ENCODE assay signal across 9 mouse cellular contexts in the genomic region with DNA sequence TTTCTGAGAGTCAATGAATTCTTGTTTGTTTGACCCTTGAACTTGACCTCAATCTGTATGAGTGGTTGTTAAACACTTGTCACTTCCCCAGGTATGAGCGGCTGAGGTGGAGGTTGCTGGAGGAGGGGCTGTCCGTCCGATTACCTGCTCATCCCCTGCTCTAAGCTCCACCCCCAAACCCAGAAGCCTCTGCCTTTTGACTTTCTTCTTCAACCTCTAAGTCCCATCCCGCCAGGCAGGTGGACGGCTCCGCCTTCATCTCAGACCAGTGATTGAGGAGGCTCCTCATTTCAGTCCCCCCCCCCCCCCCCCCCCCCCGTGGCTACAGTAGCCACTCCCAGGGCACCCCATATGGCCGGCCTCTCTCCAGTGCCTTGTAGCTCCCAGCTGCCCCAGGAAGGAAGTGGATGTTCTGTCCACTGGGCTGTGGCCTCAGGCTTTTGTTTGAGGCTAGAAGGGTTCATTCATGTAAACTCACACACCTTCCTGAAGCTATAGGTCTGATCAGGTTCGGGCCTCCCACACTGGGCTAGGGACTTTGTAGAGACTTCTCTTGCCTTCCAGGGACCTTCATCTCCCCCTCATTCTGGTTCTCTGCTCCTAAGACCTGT. TPM values are rescaled to one million over a fixed set of nuclear protein-coding genes. Genes with fewer than 3 reads are reported as not detected.
A peak's percentile ranks its signal among the peaks of the same experiment; 100 is the strongest.
DNase-seq lines count a peak whose midpoint lies in the region; ATAC-seq and TF ChIP-seq lines count a peak whose summit lies in the region.
"Had no signal": no experiment of that assay in that cellular context is flagged by ENCODE, and none has a peak within 500 bp of the region (broad histone marks: within the 10 kb centered on the region; RNA-seq: fewer than 3 reads in every experiment).

No protein-coding gene starts in this region.

- WGBS in heart, embryonic 13.5 days: 42% methylated on average over 9 of the region's 9 CpGs
- WGBS in hindbrain, postnatal 0 days: 40% methylated on average over 8 of the region's 9 CpGs
- 43% methylated on average over 7 of the region's 9 CpGs for WGBS in lung, postnatal 0 days

- peak overlapping the region; percentile 90 for H3K27ac ChIP-seq in heart, embryonic 13.5 days (replicated peaks)
- peak overlapping the region; percentile 82 for H3K27ac ChIP-seq in MEL (ENCODE audit: control insufficient read depth, low read depth, low read length)
- H3K27ac ChIP-seq in hindbrain, postnatal 0 days: peak overlapping the region; percentile 50; the same call in 1 of the 2 replicates
- peak overlapping the region; percentile 84 for H3K27ac ChIP-seq in lung, postnatal 0 days (ENCODE audit: low read length)

- H3K4me3 ChIP-seq in heart, embryonic 13.5 days: no peak overlapping the region
- H3K4me3 ChIP-seq in MEL (ENCODE audit: control insufficient read depth in 1 of 2, insufficient read depth in 1 of 2, low read depth in 2 of 2, low read length in 2 of 2): peak overlapping the region; percentile 66 to 92
- no peak overlapping the region for H3K4me3 ChIP-seq in hindbrain, postnatal 0 days (ENCODE audit: low read length)
- H3K4me3 ChIP-seq in lung, postnatal 0 days (ENCODE audit: low read depth, low read length): no peak overlapping the region

- peak overlapping the region; percentile 56 for H3K4me2 ChIP-seq in heart, embryonic 13.5 days
- H3K4me2 ChIP-seq in hindbrain, postnatal 0 days (ENCODE audit: low read depth, low read length): no peak overlapping the region
- H3K4me2 ChIP-seq in lung, postnatal 0 days (replicated peaks; ENCODE audit: low read depth, low read length): peak overlapping the region; percentile 19; the same call in 1 of the 2 replicates

- no peaks in the 10 kb centered on the region for H3K36me3 ChIP-seq in heart, embryonic 13.5 days
- peaks cover 0 to 2% of the 10 kb centered on the region in 2 experiments; a peak in 2 of 4 replicates for H3K36me3 ChIP-seq in MEL (ENCODE audit: control insufficient read depth in 1 of 2, insufficient read depth in 2 of 2, low read length in 2 of 2)
- H3K36me3 ChIP-seq in hindbrain, postnatal 0 days (ENCODE audit: insufficient read depth, low read length): no peaks in the 10 kb centered on the region
- H3K36me3 ChIP-seq in lung, postnatal 0 days (ENCODE audit: insufficient read depth, low read length): no peaks in the 10 kb centered on the region

- no peak for TF ChIP-seq RAD21 in MEL (IDR thresholded peaks at IDR 0.05; ENCODE audit: low read depth, low read length)

- TF ChIP-seq EP300 in MEL (IDR thresholded peaks at IDR 0.05; ENCODE audit: low read depth in 1 of 2, low read length in 2 of 2): no peak
- TF ChIP-seq EP300 in lung, postnatal 0 days (IDR thresholded peaks at IDR 0.05): peak; percentile 28; the same call in 1 of the 2 replicates

- no peak for TF ChIP-seq POLR2A in MEL (IDR thresholded peaks at IDR 0.05; ENCODE audit: control insufficient read depth in 1 of 2, insufficient read depth in 1 of 2, low read depth in 1 of 2, low read length in 2 of 2, poor library complexity in 1 of 2)

- H3K9me3 ChIP-seq in heart, embryonic 13.5 days: no peaks in the 10 kb centered on the region
- H3K9me3 ChIP-seq in MEL (replicated peaks; ENCODE audit: insufficient read depth, low read length): no peaks in the 10 kb centered on the region
- no peaks in the 10 kb centered on the region for H3K9me3 ChIP-seq in hindbrain, postnatal 0 days (ENCODE audit: low read length)
- no peaks in the 10 kb centered on the region for H3K9me3 ChIP-seq in lung, postnatal 0 days (ENCODE audit: low read length)

- intact Hi-C loops in heart, postnatal 36 days (cut with DNase I): loop anchor here (2.0 to 5.0 kb wide), 2 partner anchors 31 to 35 kb away; no protein-coding TSS in a partner anchor

- H3K9ac ChIP-seq in heart, embryonic 13.5 days: no peak overlapping the region; the same call in 1 of the 2 replicates
- peak overlapping the region; percentile 65 for H3K9ac ChIP-seq in MEL (ENCODE audit: control insufficient read depth, low read depth, low read length, poor library complexity, severe bottlenecking)
- no peak overlapping the region for H3K9ac ChIP-seq in hindbrain, postnatal 0 days (replicated peaks; ENCODE audit: low read length)
- H3K9ac ChIP-seq in lung, postnatal 0 days (replicated peaks; ENCODE audit: low read depth): no peak overlapping the region

- peaks cover 46% of the 10 kb centered on the region for H3K4me1 ChIP-seq in heart, embryonic 13.5 days
- peaks cover 3 to 17% of the 10 kb centered on the region in 2 experiments for H3K4me1 ChIP-seq in MEL (ENCODE audit: control insufficient read depth in 1 of 2, insufficient read depth in 2 of 2, low read length in 2 of 2)
- H3K4me1 ChIP-seq in hindbrain, postnatal 0 days (ENCODE audit: insufficient read depth, low read length): peaks cover 12% of the 10 kb centered on the region
- peaks cover 12% of the 10 kb centered on the region; the same call in 1 of the 2 replicates for H3K4me1 ChIP-seq in lung, postnatal 0 days (ENCODE audit: insufficient read depth, low read depth, low read length)

- peaks cover 9% of the 10 kb centered on the region; the same call in 1 of the 2 replicates for H3K27me3 ChIP-seq in heart, embryonic 13.5 days (replicated peaks)
- H3K27me3 ChIP-seq in MEL (ENCODE audit: control insufficient read depth in 1 of 2, insufficient read depth in 2 of 2, low read length in 2 of 2): no peaks in the 10 kb centered on the region
- no peaks in the 10 kb centered on the region for H3K27me3 ChIP-seq in hindbrain, postnatal 0 days (ENCODE audit: insufficient read depth, low read length)
- H3K27me3 ChIP-seq in lung, postnatal 0 days (replicated peaks; ENCODE audit: insufficient read depth, low read length): no peaks in the 10 kb centered on the region

- DNase-seq in heart, postnatal 36 days: no peak
- DNase-seq in MEL (ENCODE audit: low read depth, low spot score): peak; percentile 43
- DNase-seq in hindbrain, postnatal 0 days (ENCODE audit: low spot score): no peak
- DNase-seq in lung, postnatal 0 days (ENCODE audit: low spot score): peak; percentile 88
- DNase-seq in adrenal gland, adult 2 months: no peak
- DNase-seq in cerebellum, postnatal 36 days: no peak
- no peak for DNase-seq in urinary bladder, postnatal 14 days (ENCODE audit: low spot score)

- ATAC-seq in heart, embryonic 13.5 days (ENCODE audit: extremely low read depth, insufficient number of reproducible peaks, low FRiP score, low TSS enrichment): no peak
- no peak for ATAC-seq in hindbrain, postnatal 0 days
- ATAC-seq in lung, postnatal 0 days: peak; percentile 67

- TF ChIP-seq CTCF in MEL (IDR thresholded peaks at IDR 0.05 in 2 of 3, conservative IDR thresholded peaks at IDR 0.05 in 1 of 3; ENCODE audit: control insufficient read depth in 1 of 3, insufficient read depth in 1 of 3, low read depth in 2 of 3, low read length in 3 of 3, poor library complexity in 1 of 3, severe bottlenecking in 1 of 3): no peak
- TF ChIP-seq CTCF in hindbrain, postnatal 0 days (IDR thresholded peaks at IDR 0.05; ENCODE audit: low read depth): no peak
- no peak for TF ChIP-seq CTCF in lung, postnatal 0 days (IDR thresholded peaks at IDR 0.05)

- no peaks in the 10 kb centered on the region for H3K79me2 ChIP-seq in MEL (ENCODE audit: control insufficient read depth, insufficient read depth, low read length, poor library complexity)

TF ChIP-seq in MEL, 35 proteins besides CTCF, POLR2A, EP300 and RAD21:
- TF ChIP-seq TAL1 (IDR thresholded peaks at IDR 0.05; ENCODE audit: low read length) (no peak), TCF12 (IDR thresholded peaks at IDR 0.05; ENCODE audit: low read depth, low read length) (0 out of 2 replicates have a peak, but pooled peaks have one; percentile 5)
TF ChIP-seq in MEL: peak in this region for 1.

RNA-seq across cellular contexts. Expression of gene 1600014C23Rik, which starts 34.0 kb away (rescaled TPM):
- 0.64 and 0.84 TPM in 2 replicates for polyA plus RNA-seq in heart, embryonic 13.5 days (2015; fragmentation: Nextera tagmentation; extraction: Ambion mirVana)
- not detected for total RNA-seq in heart, postnatal 36 days (2021)
- 0.81 and 2.1 TPM in 2 replicates for total RNA-seq in MEL (2012; rRNA removed)
- 1 to 10 TPM in 1 of 2 experiments, not detected in 1; 2.7 TPM for polyA plus RNA-seq in MEL (2012; ENCODE audit: insufficient read depth in 1 of 2, insufficient read length in 2 of 2, low read depth in 1 of 2, low replicate concordance in 2 of 2, missing spikeins in 1 of 2)
- not detected in 2 replicates for total RNA-seq in hindbrain, postnatal 0 days (2014; rRNA removed)
- 0.51 and 0.64 TPM in 2 replicates for polyA plus RNA-seq in hindbrain, postnatal 0 days (2015; fragmentation: Nextera tagmentation; extraction: Ambion mirVana)
- not detected in 2 replicates for polyA plus RNA-seq in lung, postnatal 0 days (2015; fragmentation: Nextera tagmentation; extraction: Ambion mirVana)
- not detected for total RNA-seq in adrenal gland, adult 2 months (2021)
- not detected in 2 replicates for polyA plus RNA-seq in adrenal gland, adult 2 months (2012; rRNA removed)
- total RNA-seq: layer of hippocampus, postnatal 10 days had no signal

Comparison
In these comparisons a context has a peak if more than half of its experiments do, and no peak if none do; other contexts are left out.
1. H3K4me3 ChIP-seq: peak in MEL (2 of 2); none in heart, embryonic 13.5 days (single experiment), hindbrain, postnatal 0 days (single experiment) and lung, postnatal 0 days (single experiment).
2. DNase-seq: peak in MEL (single experiment) and lung, postnatal 0 days (single experiment); none in heart, postnatal 36 days (0 of 2), hindbrain, postnatal 0 days (single experiment), adrenal gland, adult 2 months (single experiment), cerebellum, postnatal 36 days (0 of 2) and urinary bladder, postnatal 14 days (single experiment).
3. Peak in every context shown above with its lines, with median percentiles within 50 percentile points of each other: H3K27ac ChIP-seq.